Comparison of ENCODE assay signal across 1 mouse cellular context in the genomic region with DNA sequence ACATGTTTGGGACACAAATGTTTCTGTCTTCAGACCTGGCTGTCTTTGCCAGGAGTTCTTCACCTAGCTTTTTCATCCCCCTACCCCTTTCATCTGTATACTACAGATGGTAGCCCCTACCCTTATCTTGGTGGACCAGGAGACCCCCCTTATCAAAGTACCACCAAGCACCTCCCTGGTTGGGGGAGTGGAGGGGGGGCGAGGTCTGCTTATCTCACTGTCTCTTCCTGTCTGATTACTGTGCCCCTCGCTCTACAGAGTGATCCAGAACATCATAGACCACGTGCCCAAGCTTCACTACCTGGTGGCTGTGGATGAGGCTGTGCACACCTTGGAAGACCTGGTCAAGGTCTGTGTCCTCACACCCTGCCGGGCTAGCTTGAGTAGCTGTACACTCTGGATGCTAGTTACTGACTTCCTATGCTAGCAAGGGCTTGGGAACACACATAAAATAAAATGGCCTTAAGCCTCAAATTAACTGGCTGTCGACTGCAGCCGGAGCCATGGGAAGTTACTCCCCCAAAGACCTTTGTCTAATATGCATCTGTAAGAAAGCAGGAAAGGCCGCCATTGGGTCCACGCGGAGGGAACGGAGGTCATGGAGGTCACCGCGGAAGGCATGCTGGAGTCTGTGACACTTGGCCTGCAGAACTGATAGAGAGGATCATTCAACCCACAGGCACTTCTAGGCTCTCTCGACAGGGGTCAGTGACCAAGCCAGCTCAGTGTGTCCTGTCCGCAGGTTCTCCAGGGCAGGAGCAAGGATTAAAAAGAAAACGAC.
TF ChIP-seq lines count a peak whose summit lies in the region.

No protein-coding gene starts in this region.

TF ChIP-seq in MEL, 35 proteins besides CTCF, POLR2A, EP300 and RAD21:
- TF ChIP-seq ZNF384 (IDR thresholded peaks at IDR 0.05; ENCODE audit: low read depth, low read length) (no peak), TCF12 (IDR thresholded peaks at IDR 0.05; ENCODE audit: low read depth, low read length) (peak; percentile 96), TAL1 (IDR thresholded peaks at IDR 0.05; ENCODE audit: low read length) (peak; percentile 84), MAFK (IDR thresholded peaks at IDR 0.05; ENCODE audit: borderline replicate concordance, low read depth, low read length) (no peak), GABPA (IDR thresholded peaks at IDR 0.05; ENCODE audit: low read depth, low read length) (no peak), BHLHE40 (IDR thresholded peaks at IDR 0.05; ENCODE audit: borderline replicate concordance, low read depth, low read length) (peak; percentile 49; the same call in 1 of the 2 replicates), ZC3H11A (IDR thresholded peaks at IDR 0.05; ENCODE audit: low read depth, low read length) (no peak), CHD1 (IDR thresholded peaks at IDR 0.05; ENCODE audit: low read depth, low read length) (no peak), NELFE (IDR thresholded peaks at IDR 0.05; ENCODE audit: low read depth, low read length) (no peak), MXI1 (IDR thresholded peaks at IDR 0.05; ENCODE audit: low read depth, low read length) (peak; percentile 54), ZMIZ1 (IDR thresholded peaks at IDR 0.05; ENCODE audit: low read depth, low read length) (no peak), POLR2AphosphoS5 (IDR thresholded peaks at IDR 0.05; ENCODE audit: borderline replicate concordance, low read depth, low read length) (no peak), MYC (IDR thresholded peaks at IDR 0.05; ENCODE audit: low read depth, low read length) (no peak), ETS1 (IDR thresholded peaks at IDR 0.05; ENCODE audit: low read depth, low read length) (peak; percentile 67), MEF2A (IDR thresholded peaks at IDR 0.05; ENCODE audit: extremely low read depth, insufficient replicate concordance, low read depth, low read length, poor library complexity, severe bottlenecking) (no peak), ZKSCAN1 (IDR thresholded peaks at IDR 0.05; ENCODE audit: low read depth, low read length) (no peak), SIN3A (IDR thresholded peaks at IDR 0.05; ENCODE audit: low read length) (peak; percentile 52), JUND (IDR thresholded peaks at IDR 0.05; ENCODE audit: low read depth, low read length) (no peak), USF2 (IDR thresholded peaks at IDR 0.05; ENCODE audit: borderline replicate concordance in 1 of 2, insufficient read depth in 1 of 2, low read depth in 1 of 2, low read length in 2 of 2) (no peak), MAX (IDR thresholded peaks at IDR 0.05; ENCODE audit: low read length) (peak; percentile 43; the same call in 1 of the 2 replicates), NRF1 (IDR thresholded peaks at IDR 0.05; ENCODE audit: insufficient read depth, low read depth, low read length, poor library complexity, severe bottlenecking) (no peak), CHD2 (IDR thresholded peaks at IDR 0.05; ENCODE audit: low read length) (no peak), GATA1 (IDR thresholded peaks at IDR 0.05; ENCODE audit: low read depth, low read length) (peak; percentile 83), USF1 (IDR thresholded peaks at IDR 0.05; ENCODE audit: low read depth, low read length) (peak; percentile 86), E2F4 (IDR thresholded peaks at IDR 0.05; ENCODE audit: borderline replicate concordance, low read depth, low read length) (no peak), MYB (IDR thresholded peaks at IDR 0.05; ENCODE audit: low read depth, low read length) (no peak), UBTF (IDR thresholded peaks at IDR 0.05; ENCODE audit: borderline replicate concordance, insufficient read depth, low read depth, low read length) (no peak), MAZ (IDR thresholded peaks at IDR 0.05; ENCODE audit: low read depth, low read length) (peak; percentile 95), KAT2A (conservative IDR thresholded peaks at IDR 0.05; ENCODE audit: low read depth, low read length) (no peak), RCOR1 (IDR thresholded peaks at IDR 0.05; ENCODE audit: low read depth, low read length) (peak; percentile 57; the same call in 1 of the 2 replicates), HCFC1 (IDR thresholded peaks at IDR 0.05; ENCODE audit: low read depth, low read length) (no peak), ELF1 (IDR thresholded peaks at IDR 0.05; ENCODE audit: low read depth, low read length) (0 out of 2 replicates have a peak, but pooled peaks have one; percentile 35), SMC3 (IDR thresholded peaks at IDR 0.05; ENCODE audit: low read depth, low read length) (no peak), POLR2AphosphoS2 (IDR thresholded peaks at IDR 0.05; ENCODE audit: low read length) (no peak), TBP (IDR thresholded peaks at IDR 0.05; ENCODE audit: low read depth, low read length) (no peak)
TF ChIP-seq in MEL: peak in this region for 12.
